Mouse (Mus musculus) bone marrow macrophage, adult 2 months (primary cell): ENCODE measurements around the gene Syngap1. TPM values are rescaled to one million over a fixed set of nuclear protein-coding genes. Genes with fewer than 3 reads are reported as not detected.
"Not testable (repeated sequence)": the region's sequence is repeated elsewhere in the genome, so short reads cannot be mapped to it uniquely, and the experiment has no call there.

ENCODE experiments used
- H3K27ac ChIP-seq: 2 replicates; pipeline ENCODE4 v1.5.1; 2012; ENCODE audit warnings: low read depth, low read length; ENCODE audit not compliant: insufficient read depth
- H3K4me1 ChIP-seq: 2 replicates; pipeline ENCODE4 v1.6.1; 2012; ENCODE audit warnings: low read length; ENCODE audit not compliant: control insufficient read depth, insufficient read depth
- H3K4me3 ChIP-seq: 2 replicates; pipeline ENCODE4 v1.5.1; 2012; ENCODE audit warnings: mild to moderate bottlenecking, low read length, moderate library complexity; ENCODE audit not compliant: insufficient read depth
- CTCF ChIP-seq: IDR thresholded peaks from 2 replicates; pipeline ENCODE4 v1.5.1; 2012; ENCODE audit warnings: low read depth, mild to moderate bottlenecking, low read length, moderate library complexity
- POLR2A ChIP-seq: IDR thresholded peaks from 2 replicates; pipeline ENCODE4 v1.6.1; 2012; ENCODE audit warnings: mild to moderate bottlenecking, low read depth, low read length, borderline replicate concordance
- polyA plus RNA-seq: library from polyadenylated mRNA; stranded (reverse); fragments of >200 nt; gene quantifications from 2 replicates; pipeline ENCODE4 v1.2.4, GENCODE M21; 2012; ENCODE audit not compliant: missing spikeins, insufficient read depth, insufficient read length

Gene Syngap1
- polyA plus RNA-seq, 1 experiment = 3.5 TPM

DNA sequence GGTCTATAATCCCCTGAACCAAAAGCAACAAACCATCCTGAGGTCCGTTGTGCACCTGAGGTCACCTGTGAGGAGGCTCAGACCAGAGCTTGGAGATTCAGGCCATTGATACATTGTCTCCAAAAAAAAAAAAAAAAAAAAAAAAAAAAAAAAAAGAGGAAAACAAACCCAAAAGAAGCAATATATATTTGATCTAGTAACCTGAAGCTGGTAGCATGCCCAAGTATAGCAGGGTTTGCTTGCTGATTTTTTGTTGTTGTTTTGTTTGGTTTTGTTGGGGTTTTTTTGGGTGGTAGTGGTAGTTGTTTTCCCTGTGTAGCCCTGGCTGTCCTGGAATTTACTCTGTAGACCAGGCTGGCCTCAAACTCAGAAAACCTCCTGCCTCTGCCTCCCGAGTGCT, 22.7 kb upstream of the Syngap1 start:
- Histone ChIP-seq H3K4me3 (peak overlapping the region; percentile 44), H3K27ac (no peak overlapping the region), H3K4me1 (peaks cover 2% of the 10 kb centered on the region)
- TF ChIP-seq CTCF (no peak), POLR2A (no peak)

DNA sequence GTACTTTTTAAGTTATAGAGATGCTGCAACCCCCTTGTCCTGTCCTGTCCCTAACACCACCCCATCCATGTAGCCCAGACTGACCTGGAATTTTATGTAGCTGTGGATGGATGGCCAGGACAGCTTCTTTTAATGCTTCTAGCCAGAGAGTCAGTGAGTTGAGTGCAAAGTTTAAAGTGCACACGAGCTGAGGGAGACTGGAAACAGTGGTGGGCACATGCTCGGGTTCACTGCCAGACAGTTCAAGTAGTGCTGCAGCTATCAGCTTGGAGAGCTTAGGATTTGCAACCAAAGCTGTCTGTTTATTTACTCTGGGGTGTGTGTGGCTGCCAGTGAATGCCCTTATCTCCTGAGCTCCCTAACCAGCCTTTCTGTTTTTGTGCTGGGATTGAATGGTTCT, 21.5 kb upstream of the Syngap1 start:
- not testable (repeated sequence) for H3K4me1 ChIP-seq, H3K27ac ChIP-seq, H3K4me3 ChIP-seq

DNA sequence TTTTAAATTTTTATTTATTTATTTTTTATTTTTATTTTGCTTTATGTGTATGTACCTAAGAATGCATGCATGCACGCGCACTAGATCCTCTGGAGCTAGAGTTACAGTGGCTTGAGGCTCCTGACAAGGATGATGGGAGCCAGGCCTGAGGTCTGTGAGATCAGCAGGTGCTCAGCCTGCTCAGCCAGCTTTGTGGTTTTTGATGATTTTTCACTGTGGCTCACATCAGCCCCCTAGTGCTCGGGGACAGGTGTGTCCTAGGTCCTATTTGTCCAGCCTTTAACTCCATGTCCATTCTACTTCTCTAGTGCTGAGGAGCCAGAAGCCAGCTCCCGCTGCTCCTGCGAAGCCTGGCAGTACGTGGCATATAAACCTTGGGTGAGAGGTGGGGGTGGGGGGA, 18.7 kb upstream of the Syngap1 start:
- not testable (repeated sequence) for H3K27ac ChIP-seq

DNA sequence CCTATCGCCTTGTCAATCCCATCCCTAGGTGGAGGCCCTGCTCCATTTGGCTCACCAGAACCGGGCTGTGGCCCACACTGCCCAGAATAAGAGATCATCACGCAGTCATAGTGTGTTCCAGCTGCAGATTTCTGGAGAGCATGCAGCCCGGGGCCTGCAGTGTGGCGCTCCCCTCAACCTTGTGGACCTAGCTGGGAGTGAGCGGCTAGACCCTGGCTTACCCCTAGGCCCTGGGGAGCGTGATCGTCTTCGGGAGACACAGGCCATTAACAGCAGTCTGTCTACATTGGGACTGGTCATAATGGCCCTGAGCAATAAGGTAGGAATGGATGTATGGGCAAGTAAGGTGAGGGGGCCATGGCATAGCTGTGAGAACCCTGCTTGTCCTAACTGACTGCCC, 15.6 kb upstream of the Syngap1 start:
- not testable (repeated sequence) for H3K4me1 ChIP-seq, H3K4me3 ChIP-seq, H3K27ac ChIP-seq

More for the DNA sequence above, 18.7 kb upstream of the Syngap1 start:
- not testable (repeated sequence) for H3K4me1 ChIP-seq, H3K4me3 ChIP-seq

DNA sequence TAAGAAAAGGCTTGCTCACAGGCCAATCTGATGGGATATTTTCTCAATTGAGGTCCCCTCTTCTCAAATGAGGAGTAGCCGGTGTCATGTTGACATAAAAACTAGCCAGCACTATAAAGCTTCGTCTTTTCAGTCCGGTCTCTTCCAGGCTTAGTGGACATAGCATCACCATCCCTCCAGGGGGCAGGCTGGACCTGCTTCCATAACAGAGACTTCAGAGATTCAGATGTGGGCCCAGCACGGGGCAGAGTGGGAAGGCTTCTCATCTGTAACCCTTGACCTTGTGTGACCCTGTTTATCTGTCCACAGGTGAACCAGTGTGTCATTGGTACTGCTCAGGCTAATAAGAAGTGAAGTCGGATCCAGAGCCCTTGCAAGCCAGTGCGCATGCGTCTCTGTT, 9.3 kb upstream of the Syngap1 start:
- not testable (repeated sequence) for H3K4me1 ChIP-seq, H3K4me3 ChIP-seq, H3K27ac ChIP-seq

DNA sequence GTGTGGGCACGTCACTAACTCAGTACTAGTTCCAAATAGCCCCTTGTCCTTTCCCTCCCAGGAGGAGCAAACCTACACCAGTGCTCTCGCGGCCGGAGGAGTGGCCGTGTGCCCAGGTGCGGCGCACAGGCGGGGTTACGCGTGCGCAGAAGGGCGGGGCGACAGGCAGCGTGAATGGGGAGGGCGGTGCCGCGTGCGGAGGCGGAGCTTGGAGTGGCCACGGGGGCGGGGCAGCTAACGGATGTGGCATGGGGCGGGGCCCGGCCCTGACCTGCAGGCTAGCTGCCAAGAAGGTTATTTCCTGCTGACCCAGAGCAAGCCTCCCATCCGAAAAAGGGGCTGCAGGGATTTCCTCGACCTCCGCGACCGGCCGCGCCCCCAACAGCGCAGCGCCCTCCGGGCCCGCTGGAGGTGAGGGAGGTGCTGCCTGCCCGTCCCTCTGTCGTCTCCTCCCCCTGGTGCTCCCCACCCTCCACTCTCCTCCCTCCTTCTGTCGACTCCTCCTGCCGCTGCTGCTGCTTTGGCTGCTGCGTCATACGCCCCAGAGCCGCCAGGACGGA, 8.1 kb upstream of the Syngap1 start, which contains the start of gene Phf1:
TSS of gene Phf1 (plus strand) at position 214 of the 560 bp plus-strand sequence.
- Histone ChIP-seq H3K27ac (peak within 1 kb of the TSS; percentile 64), H3K4me3 (peak within 1 kb of the TSS; percentile 81), H3K4me1 (peaks cover 8% of the 10 kb centered on the region)
- TF ChIP-seq POLR2A (no peak), CTCF (no peak)

DNA sequence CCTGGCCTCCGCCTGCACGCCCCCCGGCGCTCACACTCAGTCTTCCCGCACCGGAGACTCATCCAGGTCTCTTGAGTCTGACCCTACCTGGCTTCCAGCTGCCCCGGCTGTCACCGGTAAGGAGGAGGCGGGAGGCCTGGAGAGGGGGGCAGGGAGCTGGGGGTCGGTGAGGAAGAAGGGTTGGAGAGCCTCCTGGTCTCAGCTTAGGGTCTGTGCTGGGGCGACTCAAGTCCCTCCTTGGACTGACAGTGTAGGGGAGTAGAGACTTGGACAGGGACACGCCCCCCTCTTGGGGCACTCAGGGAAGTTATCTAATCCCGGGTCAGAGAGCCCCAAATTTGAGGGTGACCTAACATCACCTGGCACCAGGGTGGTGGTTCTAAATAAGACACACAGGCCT, 7.6 kb upstream of the Syngap1 start:
- TF ChIP-seq POLR2A = no peak
- TF ChIP-seq CTCF = no peak
- Histone ChIP-seq H3K4me1 (peaks cover 10% of the 10 kb centered on the region), H3K27ac (peak overlapping the region; percentile 64; the same call in 1 of the 2 replicates), H3K4me3 (peak overlapping the region; percentile 81)

DNA sequence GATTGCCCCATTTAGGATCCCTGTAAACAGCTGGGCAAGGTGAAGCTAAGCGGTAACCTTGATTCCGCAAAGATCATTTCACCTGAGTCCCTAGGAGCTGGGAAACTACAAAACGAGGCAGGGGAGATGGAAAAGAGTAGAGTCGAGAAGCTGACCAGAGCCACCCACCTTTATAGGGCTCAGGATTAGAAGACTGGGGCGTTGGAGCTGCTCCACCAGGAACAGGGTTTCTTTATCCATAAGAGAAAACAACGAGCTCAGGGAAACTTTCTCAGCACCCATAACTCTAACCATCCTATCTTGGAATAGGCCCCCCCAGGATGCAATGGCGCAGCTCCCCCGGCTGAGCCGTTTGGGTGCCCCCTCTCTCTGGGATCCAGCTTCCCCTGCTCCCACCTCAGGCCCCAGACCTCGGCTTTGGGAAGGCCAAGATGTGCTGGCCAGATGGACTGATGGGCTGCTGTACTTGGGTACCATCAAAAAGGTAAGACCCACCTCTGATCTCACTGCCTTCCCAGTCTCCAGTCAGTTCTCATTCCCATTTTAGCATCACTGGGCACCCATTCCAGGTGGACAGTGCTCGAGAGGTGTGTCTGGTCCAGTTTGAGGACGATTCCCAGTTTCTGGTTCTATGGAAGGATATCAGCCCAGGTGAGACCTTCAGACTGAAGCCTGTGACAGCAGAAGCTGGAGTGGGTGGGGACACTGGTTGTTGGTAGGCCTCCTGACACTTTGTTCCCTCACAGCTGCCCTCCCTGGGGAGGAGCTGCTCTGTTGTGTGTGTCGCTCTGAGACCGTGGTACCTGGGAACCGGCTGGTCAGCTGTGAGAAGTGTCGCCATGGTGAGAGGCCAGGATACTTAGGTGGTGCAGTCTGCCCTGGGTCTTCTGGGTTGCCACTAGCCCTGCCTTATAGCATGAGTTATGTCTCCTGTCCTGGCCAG, 6.9 kb upstream of the Syngap1 start:
- Histone ChIP-seq H3K4me3 (peak overlapping the region; percentile 81), H3K27ac (no peak overlapping the region), H3K4me1 (peaks cover 10% of the 10 kb centered on the region)
- TF ChIP-seq CTCF (no peak), POLR2A (no peak)

DNA sequence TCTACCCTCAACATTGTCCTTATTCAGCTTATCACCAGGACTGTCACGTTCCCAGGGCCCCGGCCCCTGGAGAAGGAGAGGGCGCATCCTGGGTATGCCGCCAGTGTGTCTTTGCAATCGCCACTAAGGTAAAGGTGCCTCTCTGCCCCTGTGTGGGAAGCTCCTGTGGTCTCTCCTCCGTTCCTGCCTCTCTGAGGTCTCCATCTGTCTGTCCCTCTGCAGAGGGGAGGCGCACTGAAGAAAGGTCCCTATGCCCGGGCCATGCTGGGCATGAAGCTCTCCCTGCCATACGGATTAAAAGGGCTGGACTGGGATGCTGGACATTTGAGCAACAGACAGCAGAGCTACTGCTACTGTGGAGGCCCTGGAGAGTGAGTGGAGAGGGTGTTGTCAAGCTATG, 6.0 kb upstream of the Syngap1 start:
- H3K27ac ChIP-seq = no peak overlapping the region
- no peak overlapping the region for H3K4me3 ChIP-seq
- H3K4me1 ChIP-seq = peaks cover 12% of the 10 kb centered on the region
- TF ChIP-seq POLR2A (no peak), CTCF (no peak)

DNA sequence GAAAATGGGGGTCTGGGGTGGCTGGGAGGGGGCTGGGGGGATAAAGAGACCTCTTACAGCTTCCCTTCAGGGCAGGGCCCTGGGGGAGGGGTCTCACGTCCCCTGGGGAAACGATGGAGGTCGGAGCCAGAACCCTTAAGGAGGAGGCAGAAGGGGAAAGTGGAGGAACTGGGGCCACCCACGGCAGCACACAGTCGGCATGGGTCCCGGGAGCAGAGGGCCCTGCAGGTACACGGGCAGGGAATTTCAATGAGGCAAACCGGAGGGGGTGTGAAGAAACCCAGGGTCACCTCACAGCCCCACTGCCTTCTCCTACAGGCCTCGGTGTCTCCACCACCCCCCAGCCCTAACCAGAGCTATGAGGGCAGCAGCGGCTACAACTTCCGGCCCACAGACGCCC, 4.6 kb upstream of the Syngap1 start:
- no peak overlapping the region for H3K27ac ChIP-seq
- H3K4me3 ChIP-seq = no peak overlapping the region
- H3K4me1 ChIP-seq = peaks cover 14% of the 10 kb centered on the region
- TF ChIP-seq POLR2A = no peak
- TF ChIP-seq CTCF = no peak
